Mouse (Mus musculus): ENCODE results near the gene Btbd35f18.
"Not testable (repeated sequence)": the region's sequence is repeated elsewhere in the genome, so short reads cannot be mapped to it uniquely, and the experiment has no call there.

Btbd35f18 gene

DNA sequence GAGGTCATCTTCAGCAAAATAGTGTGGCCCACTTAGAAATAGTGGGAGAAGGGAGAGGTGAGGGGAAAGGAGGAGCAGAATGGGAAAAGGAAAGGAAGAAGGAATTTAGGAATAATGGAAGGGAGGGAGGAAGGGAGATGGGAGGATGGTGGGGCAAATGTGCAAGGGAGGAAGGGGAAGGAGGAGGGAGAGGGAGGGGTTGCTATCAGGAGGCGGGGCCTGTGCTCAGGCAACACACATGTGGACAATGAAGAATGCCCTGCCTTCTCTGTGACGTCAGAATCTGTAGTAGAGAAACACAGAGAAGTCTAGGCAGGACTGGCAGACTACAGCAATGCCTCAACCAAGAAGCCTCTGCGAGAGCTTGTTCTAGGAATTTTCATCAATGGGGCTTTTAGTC, at the start of gene Btbd35f18:
Gene Btbd35f18 (plus strand): TSS at position 301 of the 400 bp plus-strand sequence.
- DNase-seq (ENCODE audit: low spot score) = not testable (repeated sequence)

Data from MN1 (cell line).